Mouse (Mus musculus) heart, postnatal 36 days (tissue): Measurements from ENCODE around the gene Ncoa5. TPM values are rescaled to one million over a fixed set of nuclear protein-coding genes. Genes with fewer than 3 reads are reported as not detected.

Experiments used
- DNase-seq, 2 experiments: peaks; one replicate each; pipeline ENCODE4 v3.0.0; 2021 to 2022
- intact Hi-C: fragments of 180-260 bp; cut with DNase I; formaldehyde crosslinking; loops from one replicate; pipeline ENCODE4 v1.15.1; 2025
- total RNA-seq, 2 experiments: library from RNA; stranded (reverse); gene quantifications; 2 replicates each; pipeline ENCODE4 v1.2.3; 2021

The Ncoa5 gene
- 10 to 100 TPM; 17.7 to 18.3 TPM for total RNA-seq

- intact Hi-C loops = loop anchor here (5.0 to 10.0 kb wide), 2 partner anchors 122 to 200 kb away; partner anchors contain the start of genes Ctsa, Neurl2 and Zfp335
These were observed at the start of gene Ncoa5 for GRCm38 (mm10) chr2:165034131-165035057. Ncoa5 (minus strand) TSS chr2:165034867.

DNA sequence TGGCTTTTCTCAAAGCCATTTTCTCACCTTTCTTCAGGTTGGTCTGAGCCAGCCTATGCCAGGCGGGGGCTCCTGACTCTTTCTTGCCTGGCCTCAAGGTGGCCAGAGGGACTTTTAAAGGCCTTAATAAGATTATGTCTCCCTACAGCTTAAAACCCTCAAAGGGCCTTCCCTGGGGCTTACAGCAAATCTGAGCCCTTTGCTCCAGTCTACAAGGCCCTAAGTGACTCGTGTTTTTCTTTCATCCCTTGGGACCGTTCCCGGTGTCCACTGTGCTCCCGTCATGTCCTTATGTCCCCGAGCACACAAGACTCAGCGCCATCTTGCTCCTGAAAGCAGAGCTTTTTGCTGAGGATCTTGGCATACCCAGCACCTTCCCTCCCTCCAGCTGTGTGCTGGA, 46.6 kb upstream of the Ncoa5 start:
- intact Hi-C loops = no loop called here
- no peak for DNase-seq

More at GRCm38 (mm10) chr2:165034131-165035057, at the start of gene Ncoa5:
- DNase-seq = peak; percentile 97 to 99

DNA sequence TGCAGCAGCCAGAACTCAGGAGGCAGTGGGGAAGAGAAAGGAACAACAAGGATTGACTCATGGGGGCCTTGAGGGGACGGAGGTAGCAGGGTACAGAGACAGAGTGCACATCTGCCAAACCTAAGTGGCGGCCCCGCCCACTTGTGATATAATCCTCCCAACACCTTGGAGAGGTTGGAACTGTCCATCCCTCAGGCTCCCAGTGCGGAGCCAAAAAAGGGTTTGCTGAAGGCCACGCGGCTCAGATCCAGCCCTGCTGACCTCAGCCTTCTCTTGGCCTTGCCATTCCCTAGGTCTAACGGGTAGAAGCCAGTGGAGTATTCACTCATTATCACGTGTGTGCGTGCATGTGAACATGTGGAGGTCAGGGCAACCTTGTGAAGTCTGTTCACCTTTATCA, 46.0 kb upstream of the Ncoa5 start:
- DNase-seq = no peak
- intact Hi-C loops = no loop called here

- intact Hi-C loops = no loop called here
These were observed 43.9 kb upstream of the Ncoa5 start for GRCm38 (mm10) chr2:165078605-165079004.

DNA sequence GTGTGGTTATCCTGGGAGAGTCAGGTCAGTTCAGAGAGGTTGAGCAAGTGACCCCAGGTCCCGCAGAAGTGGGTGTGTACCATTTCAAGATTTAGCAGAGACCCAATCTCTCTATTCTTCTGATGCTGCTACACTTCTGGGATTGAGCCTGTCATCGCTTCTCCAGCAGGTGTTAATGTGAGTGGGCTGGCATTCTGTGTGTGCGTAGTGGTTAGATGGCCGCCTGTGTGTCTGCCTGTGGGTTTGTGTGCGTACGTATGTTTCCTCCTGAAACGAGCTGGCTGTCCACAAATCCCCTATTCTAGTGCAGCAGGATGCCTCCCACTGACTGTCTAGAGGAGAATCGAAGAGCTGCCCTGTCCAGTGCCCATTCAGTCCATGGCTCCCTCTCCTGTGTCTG, 43.4 kb upstream of the Ncoa5 start:
- intact Hi-C loops = no loop called here
- DNase-seq = no peak

More at GRCm38 (mm10) chr2:165078605-165079004, 43.9 kb upstream of the Ncoa5 start:
- DNase-seq = no peak

GRCm38 (mm10) chr2:165077055-165077454, 42.4 kb upstream of the Ncoa5 start:
- no peak for DNase-seq
- intact Hi-C loops = no loop called here

GRCm38 (mm10) chr2:165074937-165075336, 40.3 kb upstream of the Ncoa5 start:
- intact Hi-C loops = loop anchor here (1.0 to 2.0 kb wide), 5 partner anchors 38 to 286 kb away; no protein-coding TSS in a partner anchor
- DNase-seq = peak; percentile 80 to 85

DNA sequence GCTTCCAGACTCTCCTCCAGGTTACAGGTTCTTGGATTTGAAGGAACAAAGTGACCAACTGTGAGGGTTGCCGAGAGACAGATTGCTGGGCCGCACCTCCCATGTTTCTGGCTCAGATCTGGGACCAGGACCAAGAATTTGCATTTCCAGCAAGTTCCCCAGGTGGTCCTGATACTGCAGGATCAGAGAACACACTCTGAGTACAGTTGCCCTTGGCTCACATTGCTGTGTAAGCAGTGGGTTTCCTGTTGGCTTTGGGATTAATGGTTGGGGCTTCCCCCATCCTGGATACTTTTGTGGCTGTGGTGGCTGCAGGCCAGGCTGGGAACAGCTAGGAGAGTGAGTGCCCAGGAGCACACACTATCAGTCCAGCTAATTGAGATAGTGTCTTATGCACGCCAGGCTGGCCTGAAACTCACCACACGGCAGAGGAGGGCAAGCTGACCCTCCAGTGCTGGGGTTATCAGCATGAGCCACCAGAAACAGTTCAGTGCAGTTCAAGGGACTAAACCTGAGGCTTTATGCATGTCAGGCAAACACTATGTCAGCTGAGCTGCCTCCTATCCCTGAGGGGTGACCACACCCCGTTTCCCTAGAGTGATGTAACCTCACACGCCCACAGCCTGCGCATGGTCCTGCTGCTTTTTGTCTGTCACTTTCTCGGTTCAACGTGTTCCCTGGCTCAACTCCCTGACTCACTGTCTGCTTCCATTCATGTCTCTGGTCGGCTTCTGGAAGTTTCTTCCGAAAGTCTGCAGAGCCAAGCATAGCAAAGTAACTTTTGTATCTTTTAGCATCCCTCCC, 39.6 kb upstream of the Ncoa5 start:
- DNase-seq = peak; percentile 58 to 59
- intact Hi-C loops = loop anchor here (1.0 to 2.0 kb wide), 2 partner anchors 39 to 287 kb away; no protein-coding TSS in a partner anchor

DNA sequence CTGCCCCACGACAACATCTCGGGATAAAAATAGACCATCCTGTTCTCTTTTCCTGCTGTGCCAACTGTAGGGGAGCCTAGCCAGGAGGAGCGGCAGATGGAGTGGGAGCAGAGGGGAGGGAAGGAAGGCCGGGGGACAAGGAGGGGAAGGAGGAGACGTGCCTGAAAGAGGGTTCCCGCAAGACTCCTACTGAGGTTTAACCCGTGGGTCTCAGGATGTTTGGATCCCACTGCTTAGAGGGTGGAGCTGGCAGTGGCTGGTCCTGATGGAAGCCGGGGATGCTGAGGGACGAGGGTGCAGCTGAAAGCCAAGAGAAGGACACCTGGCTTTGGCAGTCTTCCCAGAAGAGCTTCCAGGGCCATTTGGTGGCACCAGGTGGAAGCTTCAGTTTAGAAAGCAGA, 38.7 kb upstream of the Ncoa5 start:
- DNase-seq = no peak
- intact Hi-C loops = no loop called here

- intact Hi-C loops = loop anchor here (1.0 kb wide), 1 partner anchor 108 kb away; no protein-coding TSS in a partner anchor
- peak; percentile 68 to 69 for DNase-seq
These were observed 35.6 kb upstream of the Ncoa5 start for GRCm38 (mm10) chr2:165070096-165070816.

DNA sequence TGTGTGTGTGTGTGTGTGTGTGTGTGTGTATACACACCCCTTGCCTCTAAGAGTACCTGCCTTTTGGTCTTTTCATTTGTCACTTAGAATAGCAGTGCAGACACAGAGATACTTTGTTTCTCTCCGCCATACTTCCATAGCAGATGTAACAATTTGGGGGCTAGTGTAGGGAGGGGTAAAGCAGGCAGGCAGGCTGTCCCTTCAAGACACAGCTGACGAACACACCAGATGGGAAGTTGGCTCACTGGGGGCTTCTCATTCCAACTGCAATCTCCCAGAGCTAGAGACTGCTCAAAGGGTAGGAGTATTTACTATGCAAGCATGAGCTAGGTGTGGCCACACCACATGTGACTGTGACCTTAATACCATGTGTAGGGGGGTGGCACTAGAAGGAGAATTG, 34.1 kb upstream of the Ncoa5 start:
- intact Hi-C loops = no loop called here
- no peak for DNase-seq

DNA sequence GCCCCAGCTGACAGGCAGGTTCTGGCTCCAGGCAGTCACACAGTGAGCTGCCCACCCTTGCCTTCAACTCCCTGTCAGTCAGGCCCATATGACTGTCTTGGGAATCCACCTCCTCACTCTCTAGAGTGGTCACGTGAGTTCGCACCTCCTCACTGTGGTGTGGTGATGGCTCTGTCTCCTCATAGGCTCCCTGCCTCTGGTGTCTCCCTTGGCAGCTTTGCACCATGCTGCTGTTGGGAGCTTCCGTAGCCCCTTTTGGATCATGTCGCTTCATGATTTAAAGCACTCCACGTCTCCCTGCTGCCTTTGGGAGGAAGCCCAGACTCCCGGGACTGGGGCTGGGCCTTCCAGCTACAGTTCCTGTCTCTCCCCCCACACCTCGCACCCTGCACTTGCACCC, 29.8 kb upstream of the Ncoa5 start:
- no peak for DNase-seq
- intact Hi-C loops = no loop called here

DNA sequence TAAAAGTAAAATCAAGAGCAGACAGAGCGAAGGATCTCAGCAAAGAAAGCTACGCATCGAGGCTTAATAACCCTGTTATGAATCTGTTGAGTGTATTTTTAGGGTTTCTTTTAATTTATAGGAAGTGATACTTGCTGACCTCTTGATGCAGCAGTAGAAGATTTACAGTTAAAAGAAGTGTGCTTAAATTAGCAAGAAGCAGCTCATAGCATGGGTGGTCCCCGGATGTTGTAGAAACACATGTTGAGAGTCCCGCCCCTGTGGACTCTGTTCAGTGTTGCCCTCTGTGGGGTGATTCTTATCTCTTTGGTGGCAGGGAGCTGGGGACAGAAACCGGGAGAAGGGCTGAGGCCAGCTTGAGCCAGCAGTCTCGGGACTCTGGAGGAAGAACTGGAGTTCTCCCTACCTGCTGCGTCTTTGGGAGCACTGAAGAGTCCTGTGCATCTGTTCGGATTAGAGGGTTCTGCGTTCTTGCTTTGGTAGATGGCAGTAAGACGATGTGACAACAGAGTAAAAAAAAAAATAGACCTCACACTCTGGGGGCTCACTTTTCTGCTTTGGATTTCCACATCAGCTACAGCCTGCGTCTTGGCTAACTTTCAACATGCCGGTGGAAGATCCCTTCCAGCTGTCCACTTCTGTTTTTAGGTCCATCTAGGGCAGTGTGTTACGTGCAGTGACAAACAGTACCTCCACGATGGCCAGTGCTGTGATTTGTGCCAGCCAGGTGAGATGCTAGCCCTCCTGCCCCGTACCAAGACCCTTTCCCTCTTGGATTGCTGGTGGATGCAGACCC, 27.2 kb upstream of the Ncoa5 start:
- peak in 1 of 2 experiments; percentile 14 for DNase-seq

DNA sequence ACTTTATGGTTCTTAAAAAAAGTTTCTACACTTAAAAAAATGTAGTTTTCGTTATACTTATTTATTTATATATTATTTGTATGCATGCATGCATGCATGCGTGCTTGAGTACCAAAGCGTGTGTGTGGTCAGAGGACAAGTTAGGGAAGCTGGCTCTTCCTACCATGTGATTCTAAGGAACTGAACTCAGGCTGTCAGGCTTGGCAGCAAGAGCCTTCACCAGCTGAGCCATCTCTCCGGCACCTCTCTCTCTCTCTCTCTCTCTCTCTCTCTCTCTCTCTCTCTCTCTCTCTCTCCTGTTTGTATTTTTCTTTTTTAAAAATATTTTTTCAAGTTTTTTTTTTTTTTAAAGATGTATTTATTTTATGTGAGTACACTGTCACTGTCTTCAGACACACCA, 25.3 kb upstream of the Ncoa5 start:
- intact Hi-C loops = no loop called here
- no peak for DNase-seq

More for the DNA sequence above, 27.2 kb upstream of the Ncoa5 start:
- intact Hi-C loops = no loop called here

DNA sequence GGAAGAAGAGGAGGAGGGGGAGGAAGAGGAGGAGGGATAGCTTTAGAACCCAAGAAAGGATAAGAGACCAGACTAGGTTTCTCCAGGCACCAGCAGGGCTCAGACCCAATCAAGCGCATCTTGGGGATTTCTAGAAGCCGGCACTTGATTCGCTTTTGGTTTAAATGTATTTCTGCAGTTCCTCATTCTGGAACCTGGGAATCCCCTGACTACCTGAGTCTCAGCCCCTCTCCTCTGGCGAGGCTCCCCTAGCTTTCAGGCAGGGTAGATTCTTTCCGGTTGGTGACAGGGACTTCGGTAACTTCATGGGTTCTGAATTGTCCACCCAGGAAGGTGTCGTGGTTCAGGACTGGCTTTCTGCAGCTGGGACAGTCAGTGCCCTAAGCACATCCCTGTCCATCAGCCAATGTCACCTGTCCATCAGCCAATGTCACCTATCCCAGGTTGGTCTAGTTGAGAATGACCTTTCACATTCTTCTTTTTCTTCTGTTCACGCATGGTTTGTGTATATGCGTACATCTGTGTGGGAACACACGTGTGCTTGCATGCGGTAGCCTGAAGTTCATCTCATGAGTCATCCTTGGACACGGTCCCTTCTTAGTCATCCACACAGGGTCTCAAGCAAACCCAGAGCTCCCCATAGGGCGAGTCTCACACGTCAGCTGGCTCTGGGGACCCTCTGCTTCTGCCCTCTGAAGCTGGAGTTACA, 21.9 kb upstream of the Ncoa5 start:
- DNase-seq = no peak
- intact Hi-C loops = no loop called here

- peak in 1 of 2 experiments; percentile 35 for DNase-seq
- intact Hi-C loops = no loop called here
These were observed 21.2 kb upstream of the Ncoa5 start for GRCm38 (mm10) chr2:165055905-165056304.

GRCm38 (mm10) chr2:165054888-165055852, 20.5 kb upstream of the Ncoa5 start, which contains the start of gene Cd40:
Cd40 (plus strand) TSS chr2:165055627.
- intact Hi-C loops = no loop called here
- DNase-seq = peak; percentile 79 to 81

- intact Hi-C loops = no loop called here
- DNase-seq = no peak
These were observed 16.9 kb upstream of the Ncoa5 start for GRCm38 (mm10) chr2:165051566-165051965.
